Mouse (Mus musculus) cerebellum, adult 18-20 months (tissue): ENCODE measurements around the gene Auts2.

Source experiments
- DNase-seq, 2 experiments: peaks; one replicate each; pipeline ENCODE4 v3.0.0; 2021

Gene Auts2

DNA sequence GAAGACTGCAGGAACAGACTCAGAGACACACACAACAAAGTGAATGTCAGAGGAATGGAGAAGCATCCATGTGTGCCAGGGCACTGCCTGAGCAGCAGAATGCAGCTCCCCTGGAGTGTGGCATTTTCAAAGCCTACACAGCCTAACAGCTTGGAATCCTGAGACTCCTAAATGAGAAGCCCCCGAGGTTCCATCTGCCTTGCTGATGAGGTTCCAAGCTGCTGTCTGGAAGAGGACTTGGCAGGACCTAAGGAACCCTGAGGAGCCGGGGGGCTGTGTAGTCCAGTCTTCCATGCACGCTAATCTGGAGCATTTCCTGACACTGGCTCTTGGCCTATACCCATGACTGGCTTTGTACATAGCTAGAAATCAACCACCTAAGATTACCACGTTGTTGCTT, 670.0 kb downstream of the Auts2 start:
- peak; percentile 79 to 87 for DNase-seq

DNA sequence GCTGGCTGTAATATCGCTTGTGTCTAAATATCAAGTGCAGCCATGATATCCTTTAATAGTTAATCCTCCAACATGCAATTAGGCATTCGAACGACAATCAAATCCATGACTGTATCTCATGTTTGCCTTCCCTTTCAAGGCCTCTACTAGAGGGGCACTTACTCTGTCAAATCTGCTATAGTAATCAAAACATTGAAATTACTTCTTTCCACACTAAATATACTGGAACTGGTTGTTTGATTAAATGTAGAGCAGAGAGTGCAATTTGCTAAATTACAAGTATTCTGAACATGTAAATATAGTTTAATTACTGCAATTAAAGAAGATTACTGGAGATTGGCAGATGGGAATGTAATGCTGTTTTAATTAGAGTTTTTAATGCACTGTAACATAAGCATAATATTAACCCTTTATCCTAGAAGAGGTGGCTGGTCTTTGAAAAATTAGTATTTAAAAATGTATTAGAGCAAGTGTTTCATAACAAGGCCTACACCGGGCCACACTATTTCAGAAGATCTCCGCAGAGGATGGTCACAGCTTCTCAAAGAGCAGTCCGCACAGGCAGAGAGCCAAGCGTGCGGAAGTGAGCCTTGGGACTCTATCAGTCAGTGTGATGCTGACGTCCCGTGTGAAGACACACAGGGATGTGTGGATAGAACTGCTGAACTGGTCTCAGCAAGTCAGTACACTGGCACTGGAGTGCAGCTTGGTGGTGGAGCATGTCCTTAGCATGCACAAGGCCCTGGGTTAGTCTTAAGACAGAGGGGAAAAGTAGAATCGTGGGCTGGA, 673.2 kb downstream of the Auts2 start:
- DNase-seq: no peak

DNA sequence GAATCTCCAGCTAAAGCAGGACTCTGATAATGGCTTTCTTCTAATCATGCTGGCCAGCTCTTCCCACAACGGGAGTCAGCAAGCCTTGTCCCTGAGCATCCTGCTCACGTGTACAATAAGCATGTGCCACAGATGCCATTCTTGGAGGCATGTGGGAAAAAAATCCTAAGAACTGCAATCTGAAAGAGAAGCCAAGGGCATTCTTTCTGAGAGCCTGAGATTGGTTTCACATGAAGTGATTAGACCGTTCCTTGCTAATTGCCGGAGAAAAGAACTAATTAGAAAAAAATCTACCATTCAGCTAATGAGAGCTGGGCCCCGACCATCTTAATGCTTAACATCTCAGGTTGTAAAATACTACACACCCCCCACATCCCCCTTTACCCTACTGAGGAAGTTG, 677.9 kb downstream of the Auts2 start:
- no peak for DNase-seq

DNA sequence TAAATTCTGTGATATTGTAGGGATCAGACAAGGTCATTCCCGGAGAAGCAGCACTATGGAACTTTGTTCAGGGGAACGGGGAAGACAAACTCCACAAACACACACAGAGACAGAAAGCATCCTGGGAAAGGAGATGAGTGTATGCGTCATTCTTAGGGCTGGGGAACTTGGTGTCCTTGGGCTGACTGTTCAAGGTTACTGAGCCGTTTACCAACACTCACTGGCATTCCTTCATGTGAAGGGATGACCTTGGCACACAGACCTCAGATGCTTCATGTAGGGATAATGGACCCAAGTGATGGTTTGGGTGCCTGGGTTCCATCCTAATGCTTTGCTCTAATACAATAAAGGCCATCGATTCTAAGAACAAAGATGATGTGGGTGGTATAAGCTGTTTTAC, 685.2 kb downstream of the Auts2 start:
- no peak for DNase-seq

DNA sequence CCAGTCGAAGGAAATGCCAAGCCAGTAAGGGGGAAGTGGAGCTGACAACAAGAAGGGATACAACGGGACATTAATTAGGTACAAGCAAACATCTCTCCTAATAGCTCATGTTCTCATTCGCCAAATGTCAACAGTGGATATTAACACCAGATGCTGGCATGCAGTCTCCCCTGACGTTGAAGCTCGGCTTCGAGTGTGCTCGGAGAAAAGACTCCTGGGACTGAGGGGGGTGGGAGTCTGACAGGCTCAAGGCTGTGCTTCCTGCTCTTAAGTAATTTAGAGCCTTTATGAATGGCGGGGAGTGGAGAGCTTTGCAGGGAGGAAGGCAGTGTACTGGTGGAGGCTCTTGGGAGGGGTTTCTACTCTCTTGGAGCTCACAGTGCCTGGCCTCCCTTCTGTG, 687.8 kb downstream of the Auts2 start:
- no peak for DNase-seq

DNA sequence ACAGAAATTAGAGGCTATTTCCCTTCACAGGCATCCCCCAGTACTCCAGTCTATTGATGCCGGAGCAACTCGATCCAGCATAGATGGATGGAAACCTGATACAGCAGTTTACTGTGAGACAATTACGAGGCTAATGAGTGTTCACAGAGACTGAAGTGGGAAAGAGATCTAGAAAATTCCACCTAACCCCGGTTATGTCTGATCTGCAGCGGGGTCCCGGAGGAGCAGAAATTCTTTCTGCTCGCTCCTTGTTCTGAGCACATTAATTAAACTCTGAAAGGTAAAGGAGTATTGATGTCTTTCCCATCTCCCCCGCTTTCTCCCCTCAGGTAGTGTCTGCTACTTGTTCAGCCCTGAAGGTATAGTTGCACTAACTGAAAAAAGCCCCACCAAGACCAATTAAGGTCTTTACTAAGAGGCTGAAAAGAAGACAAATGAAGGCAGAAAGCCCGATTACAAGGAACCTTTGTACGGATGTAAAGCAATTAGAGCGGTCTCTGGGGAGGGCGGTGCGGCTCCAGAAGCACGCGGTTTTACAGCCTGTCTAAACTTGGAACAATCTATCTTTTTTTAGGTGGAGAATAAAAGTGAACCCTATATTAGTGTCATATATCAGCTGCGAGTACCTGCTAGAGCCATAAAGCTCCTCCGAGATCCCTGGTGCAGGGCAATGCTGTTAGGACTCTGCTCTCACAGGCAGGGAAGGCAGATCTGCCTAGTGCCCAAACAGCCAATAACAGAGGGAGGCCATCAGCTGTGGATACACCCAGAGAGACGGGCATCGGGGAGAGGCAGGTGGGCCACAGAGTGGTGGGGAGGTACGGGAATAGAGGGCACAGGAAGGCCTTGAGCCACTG, 691.3 kb downstream of the Auts2 start:
- DNase-seq: no peak

DNA sequence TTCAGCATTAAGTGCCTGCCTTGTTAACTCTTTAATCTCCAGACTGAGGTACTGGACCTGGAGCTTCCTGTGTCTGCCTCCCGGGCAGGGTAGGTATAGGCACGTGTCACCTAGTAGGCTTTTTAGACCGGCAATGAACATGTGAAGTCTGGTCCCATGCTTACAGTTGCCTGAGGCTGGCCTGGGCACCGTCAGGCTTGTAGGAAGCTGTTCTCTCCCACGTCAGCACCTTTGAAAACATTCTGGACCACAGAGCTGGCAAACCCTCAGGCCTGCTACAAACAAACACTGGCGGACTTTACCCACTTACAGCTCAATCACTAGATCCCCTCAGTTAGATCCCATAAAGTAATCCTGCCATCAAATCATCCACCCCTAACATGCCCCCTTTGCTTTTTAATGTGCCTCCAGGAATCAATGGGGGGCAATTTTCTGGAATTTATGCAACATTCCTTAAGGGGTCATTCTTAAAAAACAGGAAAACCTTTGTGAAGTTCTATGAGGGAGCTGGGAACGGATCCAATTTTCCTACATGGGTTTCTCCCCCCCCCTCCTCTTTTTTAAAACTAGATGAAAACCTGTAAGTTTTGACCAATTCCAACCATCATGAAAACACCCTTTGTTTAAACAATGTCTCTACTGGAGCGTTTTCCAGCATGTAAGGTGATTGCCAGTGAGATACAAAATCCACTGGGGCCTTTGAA, 692.4 kb downstream of the Auts2 start:
- DNase-seq: no peak

DNA sequence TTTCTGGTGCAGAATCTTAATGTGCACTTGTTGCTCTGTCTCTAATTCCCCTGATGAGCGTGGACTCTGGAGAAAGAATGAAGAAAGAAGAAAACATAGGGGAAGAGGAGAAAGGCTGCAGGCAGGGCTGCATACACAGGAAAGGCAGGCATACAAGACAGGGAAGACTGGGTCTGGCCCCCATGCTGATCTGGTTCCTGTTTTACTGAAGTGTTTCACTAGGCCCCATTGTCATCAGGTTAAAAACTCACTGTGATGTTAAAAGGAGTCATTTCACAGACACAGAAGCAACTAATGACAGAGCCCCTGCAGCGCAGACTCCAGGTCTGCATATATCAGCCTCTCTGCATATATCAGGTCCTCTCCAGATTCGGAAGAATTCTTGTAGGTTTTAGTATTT, 693.5 kb downstream of the Auts2 start:
- DNase-seq: no peak

DNA sequence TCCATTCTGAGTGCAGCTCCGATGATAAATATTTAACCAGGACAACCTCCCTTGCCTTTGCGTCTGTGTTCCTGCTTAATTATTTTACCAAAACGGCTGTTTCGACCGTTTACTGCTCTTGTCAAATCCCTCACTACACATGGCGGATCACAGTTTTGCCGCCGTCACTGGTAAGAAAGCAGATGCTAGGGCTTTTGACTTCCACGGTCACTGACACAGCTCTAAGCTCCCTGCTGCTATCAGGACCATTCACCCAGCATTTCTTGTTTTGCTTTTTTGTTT, 698.7 kb downstream of the Auts2 start:
- no peak for DNase-seq

DNA sequence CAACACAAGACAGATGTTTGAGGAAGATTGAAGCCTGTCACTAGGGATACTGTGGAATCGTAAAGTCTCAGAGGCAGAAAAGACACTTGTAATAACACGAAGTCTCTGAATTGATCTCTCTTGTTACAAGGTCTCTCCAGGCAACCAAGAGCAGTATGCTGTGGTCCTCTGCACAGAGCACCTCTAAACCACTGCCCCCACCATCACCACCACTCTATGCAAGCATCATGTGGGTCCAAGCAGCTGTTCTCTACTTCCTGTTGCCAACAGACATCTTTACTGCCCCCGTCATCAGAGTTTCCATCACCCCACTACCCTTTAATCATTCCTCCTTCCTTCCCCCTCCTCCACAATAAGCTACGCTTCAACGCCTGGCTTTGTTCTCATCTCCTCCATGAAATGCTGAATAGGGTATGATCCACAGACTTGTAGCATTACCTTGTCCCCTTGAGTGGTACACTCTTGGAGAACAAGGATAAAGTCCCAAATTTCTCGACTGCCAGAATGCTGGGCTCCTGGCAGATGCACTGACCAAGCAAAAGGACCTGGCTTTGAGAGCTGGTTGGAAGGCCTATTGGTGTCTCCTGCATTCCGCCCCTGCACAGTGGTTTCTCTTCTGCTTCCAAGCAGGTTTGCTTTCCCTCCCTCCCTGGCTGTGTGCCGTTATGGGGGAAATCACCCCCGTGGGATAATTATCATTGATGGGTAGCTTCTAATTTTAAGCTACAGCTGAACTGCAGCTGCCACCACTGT, 699.2 kb downstream of the Auts2 start:
- no peak for DNase-seq

DNA sequence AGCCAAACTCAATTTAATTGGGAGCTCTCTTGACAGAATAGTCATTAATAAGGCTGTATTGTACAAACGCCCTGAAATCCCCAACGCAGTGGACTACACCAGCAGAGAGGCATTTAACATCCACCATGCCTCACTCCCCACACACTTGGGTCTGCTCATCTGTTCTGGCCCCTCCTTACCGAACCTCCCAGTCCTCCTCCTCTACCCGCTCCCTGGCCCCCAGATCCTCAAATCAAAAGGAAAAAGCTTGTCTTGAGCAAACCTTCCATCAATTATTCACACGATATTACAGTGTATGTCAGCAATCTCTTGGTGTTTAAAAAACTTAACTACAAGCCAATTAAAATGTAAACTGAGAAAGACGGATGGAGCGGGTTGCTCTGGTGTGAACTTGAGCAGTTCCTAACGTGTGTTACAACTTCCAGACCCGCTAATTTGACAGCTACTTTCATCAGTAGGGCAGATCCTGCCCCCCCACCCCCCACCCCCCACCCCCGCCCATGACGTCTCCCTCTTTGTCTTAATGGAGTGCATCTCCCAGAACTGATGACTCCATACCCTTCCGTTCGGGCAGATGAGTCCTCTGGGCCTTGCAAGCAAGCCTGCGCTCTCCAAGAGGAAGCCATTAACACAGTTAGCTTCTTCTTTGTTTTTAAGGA, 703.4 kb downstream of the Auts2 start:
- no peak for DNase-seq

DNA sequence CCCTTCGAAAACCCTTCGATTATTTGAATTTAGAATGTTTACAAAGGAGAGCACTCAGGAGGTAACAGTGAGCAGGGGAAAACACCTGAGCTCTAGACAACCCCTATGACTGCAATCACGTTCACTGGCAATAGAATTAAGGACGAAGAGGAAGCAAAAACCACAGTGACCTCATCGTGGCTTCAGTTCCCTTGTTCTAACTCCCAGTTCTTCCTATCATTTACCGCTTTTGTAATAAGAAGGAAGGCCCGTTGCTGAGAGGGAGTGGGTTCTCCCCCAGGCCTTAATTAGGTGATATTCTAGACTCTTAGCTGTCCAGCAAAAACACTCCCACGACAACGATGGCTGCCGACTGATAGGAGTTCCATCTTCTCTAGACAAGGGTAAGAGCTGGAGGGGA, 704.1 kb downstream of the Auts2 start:
- no peak for DNase-seq

DNA sequence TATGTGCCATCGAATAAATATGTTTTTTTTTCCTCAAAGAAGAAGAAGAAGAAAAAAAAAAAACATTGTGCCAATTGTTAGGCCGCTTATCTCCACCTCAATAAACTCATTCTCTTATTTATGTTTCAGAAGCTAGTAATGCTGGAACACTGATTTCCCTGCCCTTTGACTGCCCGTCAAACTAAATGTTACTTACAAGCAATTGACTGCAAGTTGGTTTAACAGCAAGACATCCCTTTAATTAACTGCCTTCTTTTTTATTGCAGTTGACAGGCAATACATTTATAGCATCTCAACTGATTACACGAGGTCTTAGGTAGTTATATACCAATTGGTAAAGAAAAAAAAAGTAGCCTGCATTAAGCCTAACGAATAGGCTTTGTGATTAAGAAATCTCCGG, 705.1 kb downstream of the Auts2 start:
- DNase-seq: no peak

DNA sequence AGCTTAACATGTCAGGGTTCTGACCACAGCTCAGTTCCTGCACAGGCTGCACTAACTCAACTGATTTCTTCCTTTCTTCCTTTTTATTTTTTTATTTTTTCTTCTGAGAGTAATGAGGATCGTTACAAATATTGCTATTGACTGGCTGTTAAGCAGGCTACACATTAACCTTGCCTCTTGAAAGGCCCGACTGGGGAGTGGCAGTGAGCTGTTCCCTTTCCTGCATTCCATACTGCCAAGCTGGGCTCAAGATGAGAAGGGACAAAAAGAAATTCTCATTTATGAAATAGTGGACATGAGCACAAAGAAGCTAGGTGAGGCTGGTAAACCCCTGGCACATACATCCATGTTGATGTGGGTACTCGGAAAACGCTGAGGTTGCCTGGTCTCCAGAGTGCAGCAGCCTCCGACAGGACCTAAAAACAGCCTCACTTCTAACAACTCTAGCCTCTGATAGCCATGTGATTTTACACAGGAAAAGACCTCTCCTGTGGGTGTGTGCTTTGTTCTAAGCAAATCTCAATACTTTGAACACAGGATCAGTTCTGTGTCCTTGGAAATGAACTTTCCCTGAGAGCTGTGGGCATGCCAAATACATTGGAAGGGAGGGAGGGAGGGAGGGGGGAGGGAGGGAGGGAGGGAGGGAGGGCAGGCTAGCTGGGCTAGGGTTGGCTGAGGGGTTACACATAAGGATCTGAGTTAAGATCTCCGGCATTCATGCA, 707.0 kb downstream of the Auts2 start:
- no peak for DNase-seq

DNA sequence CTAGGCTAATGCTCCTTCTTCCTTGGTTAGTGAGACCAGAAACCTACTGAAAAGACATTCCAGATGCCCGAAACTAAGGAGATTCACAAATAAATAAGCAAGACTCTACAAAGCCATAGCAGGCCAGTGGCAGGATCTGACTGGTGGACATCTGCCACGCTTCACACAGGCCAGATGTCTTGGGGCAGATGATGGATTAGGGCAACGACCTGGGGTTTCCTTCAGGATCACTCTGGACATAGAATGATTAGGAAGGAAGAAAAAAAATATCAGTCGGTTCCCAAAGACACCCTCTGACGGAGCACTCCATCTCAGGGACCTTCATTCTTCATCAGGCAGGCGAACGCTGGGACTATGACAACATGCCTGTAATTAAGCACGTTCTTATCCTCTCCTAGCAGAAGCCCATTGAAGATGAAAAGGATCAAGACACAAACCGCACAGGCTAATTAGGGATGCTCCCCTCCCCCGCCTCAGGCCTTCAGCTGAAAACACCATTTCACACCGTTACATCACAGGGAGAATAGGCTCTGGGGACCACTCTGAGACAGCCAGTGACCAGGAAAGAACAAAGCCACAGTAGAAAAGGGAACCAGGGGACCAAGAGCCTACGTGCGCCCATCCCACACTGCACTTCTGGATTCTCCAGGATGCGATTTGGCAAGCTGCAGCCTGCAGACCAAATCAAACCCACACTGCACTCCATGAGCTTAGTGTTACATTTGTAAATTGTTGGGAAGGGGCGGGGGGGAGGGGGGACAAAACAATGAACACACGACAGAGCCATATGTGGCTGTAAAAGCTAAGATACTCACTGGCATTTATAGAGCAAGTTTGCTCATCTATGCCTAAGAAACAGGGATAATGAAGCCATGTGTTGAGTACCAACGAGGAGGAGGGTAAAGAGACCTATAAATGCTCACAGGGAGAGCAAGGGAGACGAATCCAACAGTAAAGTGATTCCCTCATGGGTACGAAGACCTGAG, 710.0 kb downstream of the Auts2 start:
- DNase-seq: no peak

DNA sequence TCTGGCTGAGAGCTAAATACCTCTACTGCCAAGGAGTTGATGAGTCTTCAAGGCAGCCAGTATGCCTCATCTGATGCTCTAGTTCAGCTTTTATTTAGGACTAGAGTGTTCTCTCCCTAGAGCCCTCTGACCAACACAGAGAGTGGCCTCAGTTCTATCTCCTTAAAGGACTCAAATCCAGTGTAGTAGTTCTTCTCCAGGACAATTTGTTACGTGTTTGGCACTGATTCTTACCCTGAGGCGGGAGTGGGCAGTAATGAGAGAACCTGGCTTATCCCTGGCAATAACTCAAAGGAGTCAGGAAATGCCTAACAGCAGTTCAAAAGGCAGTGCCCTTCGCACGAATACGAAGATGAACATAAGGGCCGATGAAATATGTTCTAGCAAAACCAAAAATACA, 713.0 kb downstream of the Auts2 start:
- no peak for DNase-seq

DNA sequence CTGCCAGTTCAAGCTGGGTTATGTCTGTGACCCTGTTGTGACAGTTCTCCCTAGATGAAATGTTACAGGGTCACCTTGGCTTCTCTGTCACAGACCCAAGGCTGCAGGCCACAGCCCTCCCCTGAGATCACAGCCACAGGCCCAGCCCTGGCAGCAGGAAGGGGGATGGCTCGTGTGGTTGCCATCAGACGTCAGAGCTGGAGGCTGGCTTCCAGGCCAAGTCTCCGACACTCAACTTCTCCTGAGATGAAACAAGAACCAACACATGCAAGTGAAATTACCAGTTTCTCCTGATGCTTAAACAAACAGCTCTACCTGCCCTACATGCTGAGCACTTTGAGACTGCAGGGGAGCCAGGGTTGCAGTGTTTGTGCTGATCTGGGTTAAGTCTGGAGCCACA, 713.9 kb downstream of the Auts2 start:
- DNase-seq: no peak

DNA sequence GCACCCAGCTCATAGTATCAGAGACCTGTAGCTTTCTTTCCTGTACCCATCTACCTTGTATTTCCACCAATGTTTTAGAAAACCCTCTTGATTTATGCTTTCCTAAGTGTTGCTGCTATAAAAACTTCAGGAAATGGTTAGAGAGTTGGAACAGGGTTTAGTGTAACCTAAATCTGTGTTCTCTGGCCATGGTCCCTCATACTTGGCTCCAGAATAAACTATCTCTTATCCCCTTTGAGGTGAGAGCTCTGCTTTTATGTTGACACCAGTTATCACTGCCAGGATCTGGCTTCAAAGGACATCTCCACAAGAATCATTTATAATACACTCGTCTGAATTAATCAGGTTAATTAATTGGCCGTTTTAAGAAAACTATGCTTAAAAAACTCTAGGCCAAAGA, 714.5 kb downstream of the Auts2 start:
- DNase-seq: no peak

DNA sequence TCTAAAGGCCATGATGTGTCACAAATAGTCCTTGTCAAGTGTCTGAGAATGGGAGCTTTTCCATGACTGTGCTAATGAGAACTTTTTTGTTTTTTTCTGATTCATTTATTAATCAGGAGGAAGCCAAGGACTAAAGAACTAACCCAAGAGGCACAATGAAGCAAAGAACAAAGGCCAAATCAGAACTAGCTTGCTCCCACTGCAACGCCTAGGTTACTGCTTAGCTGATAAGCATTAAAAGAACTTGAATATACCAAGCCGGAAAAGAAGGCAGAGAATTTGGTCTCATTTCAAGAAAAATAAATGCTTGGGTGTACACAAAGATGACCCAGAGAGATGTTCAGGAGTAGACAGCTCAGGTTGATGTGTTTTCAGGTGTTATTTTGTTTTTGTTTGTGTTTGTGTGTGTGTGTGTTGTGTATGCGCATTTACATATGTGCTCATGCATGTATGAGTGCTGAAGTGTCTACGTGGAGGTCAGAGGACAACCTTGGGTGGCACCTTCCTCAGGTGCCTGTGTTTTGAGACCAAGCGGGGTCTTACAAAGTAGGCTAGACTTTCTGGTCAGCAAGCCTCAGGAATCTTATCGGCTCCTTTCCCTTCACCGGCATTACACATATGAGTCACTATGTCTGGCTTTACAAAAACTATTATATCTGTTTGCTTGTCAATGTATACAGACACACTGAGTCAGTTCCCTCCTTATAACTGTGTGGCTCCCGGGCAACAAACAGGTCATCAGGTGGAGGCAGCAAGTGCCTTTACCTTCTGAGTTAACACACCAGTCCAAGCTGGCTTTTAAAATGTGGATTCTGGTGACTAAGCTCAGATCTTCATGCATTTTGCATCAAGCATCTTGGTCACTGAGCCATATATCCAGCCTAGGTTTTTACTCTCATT, 716.5 kb downstream of the Auts2 start:
- no peak for DNase-seq

DNA sequence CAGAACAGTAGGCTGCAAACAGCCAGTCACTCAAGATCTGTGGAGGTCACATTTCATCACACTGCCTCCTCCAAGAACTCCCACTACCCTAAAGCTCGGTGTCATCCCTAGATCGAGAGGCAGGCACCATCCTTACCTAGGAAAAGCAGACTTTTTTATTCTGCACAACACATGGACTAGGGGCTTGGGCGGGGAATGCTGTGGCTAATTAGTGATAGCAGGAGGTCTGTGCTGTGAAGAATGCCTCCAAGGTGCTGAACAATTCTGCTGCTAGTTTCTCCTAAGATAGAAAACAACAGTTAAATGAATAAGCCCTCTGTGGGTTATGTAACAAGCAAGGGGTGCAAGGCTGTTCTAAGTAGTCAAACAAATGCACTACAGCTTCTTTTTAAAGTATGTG, 717.7 kb downstream of the Auts2 start:
- no peak for DNase-seq
